Comparison of ENCODE assay signal across 8 mouse cellular contexts in the genomic region with DNA sequence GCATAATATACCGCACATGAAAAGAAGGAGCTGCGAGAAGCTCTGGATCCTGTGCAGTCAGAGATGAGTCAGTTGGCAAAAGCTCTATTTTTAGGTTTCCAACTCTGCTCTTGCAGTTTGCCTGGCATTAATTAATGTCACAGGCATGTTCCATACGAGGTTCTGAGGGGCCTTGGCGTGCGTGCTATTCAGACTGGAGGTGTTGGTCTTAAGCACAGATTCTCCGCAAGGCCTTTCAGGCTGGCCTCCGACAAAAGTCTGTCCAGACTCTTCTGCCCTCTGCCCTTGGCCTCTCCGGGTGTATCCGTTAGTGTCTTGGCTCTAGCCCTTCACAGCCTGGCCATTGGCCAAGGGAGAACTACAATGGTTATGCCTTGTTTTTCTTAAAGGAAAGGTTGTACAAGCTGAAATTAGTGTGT. TPM values are rescaled to one million over a fixed set of nuclear protein-coding genes. Genes with fewer than 3 reads are reported as not detected.
DNase-seq lines count a peak whose midpoint lies in the region; ATAC-seq lines count a peak whose summit lies in the region.

No protein-coding gene starts in this region.

- WGBS in lung, embryonic 16.5 days = 41% methylated on average over 9 of the region's 9 CpGs
- WGBS in kidney, embryonic 15.5 days = 74% methylated on average over 9 of the region's 9 CpGs
- 61% methylated on average over 9 of the region's 9 CpGs for WGBS in limb, embryonic 15.5 days
- 78% methylated on average over 9 of the region's 9 CpGs for WGBS in hindbrain, embryonic 14.5 days

- H3K9me3 ChIP-seq in lung, embryonic 16.5 days (ENCODE audit: control insufficient read depth, low read length) = no peaks in the 10 kb centered on the region
- H3K9me3 ChIP-seq in kidney, embryonic 15.5 days (replicated peaks) = no peaks in the 10 kb centered on the region
- no peaks in the 10 kb centered on the region for H3K9me3 ChIP-seq in limb, embryonic 15.5 days
- H3K9me3 ChIP-seq in hindbrain, embryonic 14.5 days (ENCODE audit: control insufficient read depth, low read length) = no peaks in the 10 kb centered on the region

- no peak overlapping the region for H3K4me2 ChIP-seq in lung, embryonic 16.5 days (ENCODE audit: low read depth, low read length)
- no peak overlapping the region for H3K4me2 ChIP-seq in kidney, embryonic 15.5 days
- no peak overlapping the region for H3K4me2 ChIP-seq in limb, embryonic 15.5 days
- no peak overlapping the region for H3K4me2 ChIP-seq in hindbrain, embryonic 14.5 days (replicated peaks)

- H3K9ac ChIP-seq in lung, embryonic 16.5 days (ENCODE audit: low read length) = no peak overlapping the region
- H3K9ac ChIP-seq in kidney, embryonic 15.5 days = no peak overlapping the region
- H3K9ac ChIP-seq in limb, embryonic 15.5 days = no peak overlapping the region
- no peak overlapping the region for H3K9ac ChIP-seq in hindbrain, embryonic 14.5 days

- H3K27me3 ChIP-seq in lung, embryonic 16.5 days (ENCODE audit: control insufficient read depth, insufficient read depth, low read depth, low read length) = no peaks in the 10 kb centered on the region
- H3K27me3 ChIP-seq in kidney, embryonic 15.5 days = no peaks in the 10 kb centered on the region
- H3K27me3 ChIP-seq in limb, embryonic 15.5 days = no peaks in the 10 kb centered on the region
- H3K27me3 ChIP-seq in hindbrain, embryonic 14.5 days (ENCODE audit: control insufficient read depth, insufficient read depth, low read length) = no peaks in the 10 kb centered on the region

- H3K27ac ChIP-seq in lung, embryonic 16.5 days (ENCODE audit: low read length) = peak overlapping the region; percentile 71
- peak overlapping the region; percentile 67 for H3K27ac ChIP-seq in kidney, embryonic 15.5 days
- H3K27ac ChIP-seq in limb, embryonic 15.5 days = 0 out of 2 replicates have a peak overlapping the region, but pooled peaks have one; percentile 24
- H3K27ac ChIP-seq in hindbrain, embryonic 14.5 days = no peak overlapping the region

- no peak for DNase-seq in lung, postnatal 14 days
- peak; percentile 0 for DNase-seq in fibroblast of lung, adult 2 months (ENCODE audit: low read depth)
- DNase-seq in thymus, postnatal 0 days (ENCODE audit: low spot score) = no peak
- DNase-seq in hindbrain, embryonic 14.5 days (ENCODE audit: low spot score) = no peak
- DNase-seq in retina, postnatal 1 day = no peak

- no peaks in the 10 kb centered on the region for H3K4me1 ChIP-seq in lung, embryonic 16.5 days (replicated peaks; ENCODE audit: control insufficient read depth, insufficient read depth, low read length)
- 0 out of 2 replicates have a peak, but pooled peaks cover 2% of the 10 kb centered on the region for H3K4me1 ChIP-seq in kidney, embryonic 15.5 days
- peaks cover 6% of the 10 kb centered on the region; the same call in 1 of the 2 replicates for H3K4me1 ChIP-seq in limb, embryonic 15.5 days
- H3K4me1 ChIP-seq in hindbrain, embryonic 14.5 days (replicated peaks; ENCODE audit: control insufficient read depth, insufficient read depth, low read length) = no peaks in the 10 kb centered on the region

- peak; percentile 66 for ATAC-seq in lung, embryonic 16.5 days (ENCODE audit: low read depth)
- 0 out of 2 replicates have a peak, but pooled peaks have one; percentile 34 for ATAC-seq in kidney, embryonic 15.5 days (replicated peaks; ENCODE audit: low FRiP score)
- ATAC-seq in limb, embryonic 15.5 days (ENCODE audit: insufficient number of reproducible peaks, low FRiP score, low TSS enrichment, low read depth) = no peak
- ATAC-seq in hindbrain, embryonic 14.5 days (ENCODE audit: low FRiP score) = no peak

- no peaks in the 10 kb centered on the region for H3K36me3 ChIP-seq in lung, embryonic 16.5 days (ENCODE audit: control insufficient read depth, insufficient read depth, low read length)
- no peaks in the 10 kb centered on the region for H3K36me3 ChIP-seq in kidney, embryonic 15.5 days
- H3K36me3 ChIP-seq in limb, embryonic 15.5 days = no peaks in the 10 kb centered on the region
- H3K36me3 ChIP-seq in hindbrain, embryonic 14.5 days (replicated peaks; ENCODE audit: control insufficient read depth, insufficient read depth) = no peaks in the 10 kb centered on the region

- no peak overlapping the region for H3K4me3 ChIP-seq in lung, embryonic 16.5 days (ENCODE audit: low read length)
- no peak overlapping the region for H3K4me3 ChIP-seq in kidney, embryonic 15.5 days (replicated peaks)
- no peak overlapping the region for H3K4me3 ChIP-seq in limb, embryonic 15.5 days
- H3K4me3 ChIP-seq in hindbrain, embryonic 14.5 days (replicated peaks; ENCODE audit: low read length) = no peak overlapping the region

RNA-seq across cellular contexts. Expression of gene Zfp831, which starts 43.5 kb away (rescaled TPM):
- not detected in 2 replicates for polyA plus RNA-seq in lung, embryonic 16.5 days (2015; fragmentation: Nextera tagmentation; extraction: Ambion mirVana)
- polyA plus RNA-seq in kidney, embryonic 15.5 days (2015; fragmentation: Nextera tagmentation; extraction: Ambion mirVana) = not detected in 2 replicates
- polyA plus RNA-seq in limb, embryonic 15.5 days (2015; fragmentation: Nextera tagmentation; extraction: Ambion mirVana) = not detected in 2 replicates
- polyA plus RNA-seq in thymus, postnatal 0 days (2015; fragmentation: Nextera tagmentation; extraction: Ambion mirVana) = 0.22 and 0.35 TPM in 2 replicates
- not detected in 2 replicates for polyA plus RNA-seq in hindbrain, embryonic 14.5 days (2014; fragmentation: Nextera tagmentation; extraction: Ambion mirVana)

Comparison
In these comparisons a context has a peak if more than half of its experiments do, and no peak if none do; other contexts are left out.
1. ATAC-seq: peak in lung, embryonic 16.5 days (single experiment) and kidney, embryonic 15.5 days (single experiment); none in limb, embryonic 15.5 days (single experiment) and hindbrain, embryonic 14.5 days (single experiment).